Mouse (Mus musculus) neural tube, embryonic 10.5 days (tissue): ENCODE measurements around the gene 9530077C05Rik.
"Not testable (repeated sequence)": the region's sequence is repeated elsewhere in the genome, so short reads cannot be mapped to it uniquely, and the experiment has no call there.

Experiments used
- DNase-seq: peaks from one replicate; pipeline ENCODE4 v3.0.0-alpha.2; 2017; ENCODE audit warnings: low spot score; ENCODE audit errors: extremely low spot score

9530077C05Rik gene

DNA sequence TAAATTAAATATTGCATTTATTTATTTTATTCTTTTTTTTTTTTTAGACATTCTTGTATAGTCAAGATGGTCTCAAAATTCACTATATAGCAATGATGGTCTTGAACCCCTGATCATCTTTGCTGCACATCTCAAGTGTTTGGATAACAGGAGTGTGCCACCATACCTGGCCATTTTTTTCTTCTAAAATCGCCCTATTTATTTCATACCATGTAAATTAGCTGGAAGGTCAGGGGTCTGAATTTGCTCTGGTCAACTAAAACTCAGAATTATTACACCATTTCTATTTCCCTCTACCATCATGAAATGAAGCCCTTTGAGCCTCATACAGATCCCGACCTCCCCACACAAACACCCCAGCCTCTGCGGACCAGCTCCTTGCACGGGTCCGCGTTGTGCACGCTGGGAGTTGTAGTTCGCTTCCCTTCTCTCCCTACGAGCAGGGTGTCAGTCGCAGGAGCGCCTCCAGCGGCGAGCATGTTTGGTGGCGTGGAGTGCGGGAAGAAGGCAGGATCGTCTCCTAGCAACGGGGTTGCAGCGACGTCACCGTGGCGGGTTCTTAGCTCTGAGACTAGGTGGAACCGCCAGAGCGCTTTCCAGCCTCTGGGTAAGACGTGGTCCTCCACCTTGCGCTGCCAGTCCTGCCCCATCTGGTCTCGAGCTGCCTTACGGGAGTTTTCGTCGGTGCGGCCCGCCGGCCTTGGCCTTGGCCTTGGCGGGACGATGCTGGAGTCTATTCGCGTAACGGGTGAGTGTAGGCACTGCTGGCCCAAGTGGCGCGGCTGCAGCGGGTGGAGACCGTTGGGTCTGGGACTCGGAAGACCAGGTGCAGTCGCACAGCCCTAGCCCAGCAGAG lies at the start of gene 9530077C05Rik:
TSS of gene 9530077C05Rik (plus strand) at position 512 of the 856 bp plus-strand sequence.
- peak; percentile 94 for DNase-seq

DNA sequence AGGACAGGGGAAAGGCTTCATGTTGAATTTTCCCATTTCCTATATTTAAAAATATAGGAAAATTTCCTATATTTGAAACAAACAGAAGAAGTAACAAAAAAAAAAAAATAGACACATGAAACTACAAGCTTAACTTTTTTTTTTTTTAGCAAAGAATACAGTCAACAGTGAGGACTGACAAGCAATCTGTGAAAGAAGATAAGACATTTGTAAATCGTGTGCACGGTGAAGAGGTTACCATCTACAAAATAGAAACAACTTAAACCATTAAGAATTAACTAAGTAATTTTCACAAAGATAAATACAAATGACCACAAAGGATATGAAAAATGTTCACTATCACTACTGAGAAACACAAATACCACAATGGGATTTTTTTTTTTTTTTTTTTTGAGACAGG lies 45.1 kb upstream of the 9530077C05Rik start:
- no peak for DNase-seq

DNA sequence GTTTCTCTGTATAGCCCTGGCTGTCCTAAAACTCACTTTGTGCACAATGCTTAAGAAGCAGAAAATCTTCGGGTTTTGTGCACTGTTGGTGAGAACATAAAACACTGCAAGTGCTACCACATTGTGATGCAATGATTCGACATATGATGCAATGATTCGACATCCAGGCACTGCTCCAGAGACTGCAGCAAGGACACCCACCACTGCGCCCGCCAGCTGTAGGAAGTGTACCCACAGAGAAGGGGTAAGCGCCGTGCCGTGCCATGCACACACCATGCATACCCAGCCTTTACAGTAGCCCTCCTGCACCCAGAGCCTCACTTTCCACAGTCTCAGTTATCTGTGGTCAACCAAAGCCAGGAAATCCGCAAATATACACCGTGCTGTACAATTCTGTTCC lies 44.7 kb upstream of the 9530077C05Rik start:
- no peak for DNase-seq

DNA sequence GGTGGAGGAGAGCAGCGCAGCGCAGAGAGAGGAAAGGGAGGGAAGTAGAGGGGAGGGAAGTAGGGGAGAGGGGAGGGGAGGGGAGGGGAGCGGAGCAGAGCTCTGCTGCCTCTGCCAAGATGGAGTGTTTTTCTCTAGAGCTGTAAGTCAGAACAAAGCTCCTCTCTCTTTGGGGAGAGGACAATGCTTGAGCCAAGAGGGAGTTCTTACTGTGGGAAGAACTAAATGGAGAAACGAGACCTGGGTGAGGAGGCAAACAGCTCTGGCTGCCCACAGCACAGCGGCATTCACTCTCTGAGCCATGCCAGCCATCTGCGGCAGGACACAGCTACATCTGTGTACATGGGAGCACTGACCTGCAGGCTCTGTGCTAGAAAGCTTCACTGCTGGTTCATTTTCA lies 43.3 kb upstream of the 9530077C05Rik start:
- no peak for DNase-seq

DNA sequence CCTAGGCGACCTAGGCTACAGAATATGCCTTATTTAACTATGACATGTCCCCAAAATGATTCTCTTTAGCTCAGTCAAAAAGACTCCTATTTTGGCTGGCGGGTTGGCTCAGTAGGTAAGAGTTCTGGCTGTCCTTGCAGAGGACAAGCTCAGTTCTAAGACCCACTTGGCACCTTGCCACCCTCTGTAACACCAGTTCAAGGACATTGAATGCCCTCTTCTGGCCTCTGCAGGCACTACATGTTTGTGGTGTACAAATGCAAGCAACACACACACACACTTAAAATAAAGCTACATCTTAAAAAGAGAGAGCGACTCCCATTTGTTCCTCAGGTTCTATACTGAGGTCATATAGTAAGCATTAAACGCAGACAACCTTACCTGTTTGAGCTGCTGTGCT lies 38.6 kb upstream of the 9530077C05Rik start:
- no peak for DNase-seq

DNA sequence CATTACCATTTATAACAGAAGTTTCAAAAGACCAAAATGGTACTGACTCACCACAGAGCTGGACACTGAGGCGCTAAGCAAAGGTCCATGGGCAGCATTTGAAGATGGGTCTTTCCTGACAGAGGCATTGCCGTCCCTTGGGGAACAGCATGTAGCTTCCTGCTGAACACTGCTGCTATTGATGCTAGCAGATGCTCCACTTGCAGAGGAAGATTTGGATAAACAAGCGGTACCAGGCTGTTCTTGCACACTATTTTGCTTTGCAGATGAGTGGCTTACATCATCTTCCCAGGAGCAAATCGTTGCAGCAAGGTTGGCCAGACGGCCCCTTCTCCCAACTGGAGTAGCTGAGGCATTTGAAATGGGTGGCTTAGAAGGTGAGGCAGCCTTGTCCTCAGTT lies 35.2 kb upstream of the 9530077C05Rik start:
- DNase-seq = no peak

DNA sequence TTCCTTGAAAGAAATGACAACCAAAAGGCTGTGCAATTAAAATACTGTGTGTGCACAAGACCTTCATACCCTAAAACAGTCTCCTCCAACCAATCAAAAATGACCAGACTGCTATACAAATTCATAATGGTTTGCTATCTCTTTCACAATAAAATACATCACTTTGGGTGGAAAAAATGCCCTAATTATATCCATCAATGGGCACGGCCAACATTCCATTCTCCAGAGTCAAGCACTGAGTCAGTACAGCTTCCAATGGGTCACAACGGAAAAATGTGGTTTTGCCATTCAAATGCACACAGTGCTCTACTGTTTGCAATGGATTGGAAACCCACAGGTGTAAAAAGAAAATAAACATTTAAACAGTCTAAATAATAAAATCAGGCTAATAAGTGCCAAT lies 25.4 kb upstream of the 9530077C05Rik start:
- no peak for DNase-seq

DNA sequence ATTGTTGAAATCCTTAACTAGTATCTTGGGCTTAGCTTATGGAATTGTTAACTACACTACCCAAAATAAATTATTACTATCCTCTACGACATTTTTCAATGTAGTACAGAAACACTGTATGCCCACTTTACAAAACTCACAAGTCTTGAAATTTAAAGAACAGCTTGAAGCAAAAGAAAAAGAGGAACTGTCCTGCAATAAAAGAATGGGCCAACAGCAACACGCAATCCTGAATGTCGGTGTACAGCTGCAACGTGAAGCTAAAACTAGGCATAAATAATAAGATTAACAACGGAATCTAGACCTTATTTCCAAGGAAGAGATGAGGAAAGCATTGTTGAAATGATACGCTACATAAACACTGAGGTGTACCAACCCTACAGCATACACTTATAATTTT lies 23.4 kb upstream of the 9530077C05Rik start:
- DNase-seq = no peak

DNA sequence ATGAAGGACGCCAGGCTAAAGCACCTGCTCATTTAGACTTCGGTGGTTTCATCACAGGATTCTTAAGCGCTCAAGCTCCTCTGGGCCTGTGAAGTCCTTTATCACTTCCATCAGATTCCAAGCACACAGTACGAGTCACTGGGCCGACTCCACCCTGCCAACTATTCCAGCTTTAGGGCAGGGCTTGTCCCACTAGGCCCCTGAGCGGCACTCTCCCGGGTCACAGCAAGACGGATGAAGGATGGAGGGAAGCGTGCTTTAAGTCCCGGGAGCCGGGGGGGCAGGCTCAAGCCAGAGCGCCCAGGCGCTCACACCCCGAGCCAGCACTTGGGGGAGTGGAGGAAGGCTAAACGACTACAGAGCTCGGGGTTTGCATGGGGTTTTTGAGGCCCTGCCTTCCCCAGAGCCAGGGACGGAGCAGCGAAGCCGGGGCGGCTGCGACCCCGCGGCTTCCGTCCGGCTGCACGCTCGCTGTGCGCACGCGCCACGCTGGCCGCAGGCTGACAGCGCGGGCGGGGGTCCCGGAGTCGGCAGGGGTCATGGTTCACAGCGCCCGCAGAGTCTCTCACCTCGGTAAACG lies 22.8 kb upstream of the 9530077C05Rik start:
- no peak for DNase-seq

DNA sequence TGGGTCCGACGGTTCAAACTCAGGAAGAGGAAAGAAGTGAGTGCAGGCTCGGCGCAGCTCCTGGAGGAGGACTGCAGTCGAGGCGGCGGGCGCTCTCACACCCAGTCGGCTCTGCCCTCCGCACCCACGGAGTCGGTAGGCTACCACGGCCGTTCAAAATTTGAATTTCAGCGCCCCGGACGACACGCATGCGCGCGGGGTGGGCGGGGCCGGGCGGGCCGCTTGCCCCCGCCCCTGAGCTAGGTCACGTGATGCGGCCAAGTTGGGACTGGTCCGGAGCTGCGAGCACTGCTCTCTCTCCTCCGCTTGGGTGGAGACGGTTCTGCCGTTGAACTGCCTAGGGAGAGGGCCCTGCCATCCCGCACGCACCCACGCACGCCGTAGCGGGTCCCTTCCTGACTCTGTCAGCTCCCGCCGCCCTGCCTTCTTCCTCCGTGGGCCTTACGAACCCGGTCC lies 22.3 kb upstream of the 9530077C05Rik start, which contains the start of gene Anln:
TSS of gene Anln (minus strand) at position 168 of the 456 bp plus-strand sequence.
- peak; percentile 98 for DNase-seq

DNA sequence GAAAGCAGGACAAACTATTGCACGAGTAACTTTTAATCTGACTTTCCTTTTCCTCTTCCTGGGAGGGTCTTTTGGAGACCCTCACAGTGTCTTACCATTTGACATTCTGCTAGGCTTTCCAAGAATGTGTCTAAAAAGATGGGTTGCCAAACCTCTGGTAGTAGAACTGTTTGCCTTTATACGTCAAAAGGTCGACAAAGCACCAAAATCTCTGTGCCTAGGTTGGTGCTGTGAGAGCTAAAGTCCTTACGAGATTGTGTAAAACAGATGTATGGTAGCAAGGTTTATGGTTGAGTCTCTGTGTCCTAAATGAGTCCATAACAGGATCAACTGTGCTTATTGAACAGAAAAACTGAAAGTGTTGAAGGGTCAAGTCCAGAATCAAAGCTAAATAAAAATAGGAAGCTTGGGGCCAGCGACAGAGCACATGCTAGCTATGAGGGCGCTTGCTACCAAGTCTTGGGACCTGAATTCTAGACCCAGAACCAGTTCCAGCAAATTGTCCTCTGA lies 21.5 kb upstream of the 9530077C05Rik start:
- DNase-seq = no peak

DNA sequence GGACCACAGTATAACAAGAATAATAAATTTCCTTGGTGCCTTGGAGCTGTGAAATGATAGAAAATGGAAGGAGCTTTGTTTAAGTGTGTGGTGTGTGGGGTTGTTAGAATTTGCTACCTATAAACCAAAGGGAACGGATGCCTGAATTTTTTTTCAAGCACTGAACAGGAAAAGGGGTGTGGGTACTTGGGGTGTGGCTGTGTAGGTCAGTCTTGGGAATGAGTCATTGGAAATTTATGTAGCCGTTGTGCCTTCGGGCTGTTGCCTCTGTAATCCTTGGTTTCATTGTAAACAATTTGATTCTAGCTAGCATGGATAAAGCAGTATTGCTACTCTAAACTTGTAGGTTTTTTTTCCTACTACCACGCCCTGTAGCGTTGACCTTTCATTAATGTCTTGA lies 20.9 kb upstream of the 9530077C05Rik start:
- DNase-seq = no peak

DNA sequence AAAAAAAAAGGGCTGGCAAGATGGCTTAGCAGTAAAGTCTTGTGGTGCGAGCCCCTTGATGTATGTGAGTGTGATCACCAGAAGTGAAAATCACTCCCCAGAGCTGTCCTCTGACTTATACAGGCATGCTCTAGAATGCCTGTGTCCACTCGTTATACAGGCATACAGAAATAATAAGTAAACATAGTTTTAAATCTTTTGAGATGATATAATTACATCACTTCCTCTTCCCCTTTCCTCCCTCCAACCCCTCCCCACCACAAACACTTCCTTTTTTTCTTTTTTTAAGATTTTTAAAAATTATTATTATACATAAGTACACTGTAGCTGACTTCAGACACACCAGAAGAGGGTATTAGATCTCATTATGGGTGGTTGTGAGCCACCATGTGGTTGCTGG lies 16.6 kb upstream of the 9530077C05Rik start:
- DNase-seq = no peak

DNA sequence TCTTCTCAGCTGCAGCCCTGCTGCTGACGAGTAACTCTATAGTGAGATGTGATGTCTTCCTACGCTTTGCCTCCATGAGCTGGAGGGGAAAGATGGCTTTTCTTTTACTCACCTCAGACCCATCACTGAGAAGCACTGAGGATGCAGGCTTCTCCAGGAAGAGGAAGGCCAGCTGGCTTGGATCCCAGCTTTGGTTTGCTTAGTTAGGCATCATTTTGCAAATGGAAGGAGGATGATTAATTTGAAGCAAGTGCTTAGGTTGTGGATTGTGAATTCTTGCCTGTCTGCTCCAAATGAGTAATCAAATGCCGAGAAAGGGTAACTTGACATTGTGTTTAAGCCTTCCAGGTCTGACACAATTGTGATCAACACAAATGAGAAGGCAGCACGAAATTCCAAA lies 12.3 kb upstream of the 9530077C05Rik start:
- DNase-seq = no peak

DNA sequence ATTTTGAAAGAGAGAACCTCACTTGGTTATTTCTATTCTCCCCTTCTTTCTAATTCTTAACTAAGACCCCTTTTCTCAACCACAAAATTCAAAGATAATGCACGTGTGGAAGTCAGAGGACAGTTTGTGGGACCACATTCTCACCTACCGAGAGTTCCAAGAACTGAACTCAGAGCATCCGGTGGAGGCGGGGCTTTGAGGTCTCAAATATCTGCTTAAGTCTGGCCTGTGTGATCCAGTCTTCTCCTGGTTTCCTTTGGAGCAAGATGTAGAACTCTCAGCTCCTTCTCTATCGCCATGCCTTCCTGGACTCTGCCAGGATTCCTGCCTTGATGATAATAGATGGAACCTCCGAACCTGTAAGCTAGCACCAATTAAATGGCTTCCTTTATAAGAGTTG lies 9.3 kb upstream of the 9530077C05Rik start:
- no peak for DNase-seq

DNA sequence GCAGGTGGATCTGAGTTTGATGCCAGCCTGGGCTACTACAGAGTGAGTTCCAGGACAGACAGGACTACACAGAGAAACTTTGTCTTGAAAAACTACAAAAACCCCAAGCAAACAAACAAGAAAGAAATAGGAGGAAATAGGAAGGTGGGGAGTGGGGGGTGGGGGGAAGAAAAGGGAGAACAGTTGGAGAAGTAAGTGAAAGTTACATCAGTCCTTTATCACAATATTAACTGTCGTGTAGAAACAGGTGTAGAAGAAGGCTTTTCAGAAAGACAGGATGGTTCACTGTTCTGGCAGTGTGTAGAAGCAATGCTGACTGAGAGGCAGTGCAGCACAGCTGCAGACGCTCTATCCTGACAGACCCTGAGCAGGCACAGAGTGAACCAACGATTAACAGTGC lies 8.3 kb upstream of the 9530077C05Rik start:
- no peak for DNase-seq

DNA sequence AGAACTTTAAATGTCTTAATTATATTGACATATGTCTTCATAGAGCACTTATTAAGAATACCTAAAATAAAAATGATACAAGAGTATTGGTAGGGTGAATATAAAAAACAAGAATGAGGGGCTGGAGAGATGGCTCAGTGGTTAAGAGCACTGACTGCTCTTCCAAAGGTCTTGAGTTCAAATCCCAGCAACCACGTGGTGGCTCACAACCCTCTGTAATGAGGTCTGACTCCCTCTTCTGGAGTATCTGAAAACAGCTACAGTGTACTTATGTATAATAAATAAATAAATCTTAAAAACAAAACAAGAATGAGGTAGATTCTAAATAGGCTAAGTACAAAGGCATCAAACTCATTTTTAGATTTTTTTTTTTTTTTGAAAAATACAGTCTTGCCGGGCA lies 7.8 kb upstream of the 9530077C05Rik start:
- DNase-seq = not testable (repeated sequence)

DNA sequence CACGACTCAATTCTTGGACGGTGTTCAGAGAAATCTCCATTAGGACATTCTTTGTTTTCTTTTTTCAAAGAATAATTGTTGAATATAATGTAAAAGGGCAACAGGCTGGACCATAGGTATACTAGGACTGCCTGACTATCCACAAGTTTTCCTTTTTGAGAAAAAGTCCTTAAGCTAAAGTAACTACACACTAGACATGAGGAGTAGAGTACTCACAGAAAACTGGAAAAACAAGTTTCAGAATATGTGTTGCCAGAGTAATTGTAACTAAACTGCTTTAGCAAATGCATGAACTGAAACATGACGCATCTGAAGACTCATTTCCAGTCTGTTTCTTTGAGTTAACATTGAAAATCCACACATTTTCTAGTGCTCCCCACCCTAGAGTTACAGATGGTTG lies 5.9 kb upstream of the 9530077C05Rik start:
- no peak for DNase-seq

DNA sequence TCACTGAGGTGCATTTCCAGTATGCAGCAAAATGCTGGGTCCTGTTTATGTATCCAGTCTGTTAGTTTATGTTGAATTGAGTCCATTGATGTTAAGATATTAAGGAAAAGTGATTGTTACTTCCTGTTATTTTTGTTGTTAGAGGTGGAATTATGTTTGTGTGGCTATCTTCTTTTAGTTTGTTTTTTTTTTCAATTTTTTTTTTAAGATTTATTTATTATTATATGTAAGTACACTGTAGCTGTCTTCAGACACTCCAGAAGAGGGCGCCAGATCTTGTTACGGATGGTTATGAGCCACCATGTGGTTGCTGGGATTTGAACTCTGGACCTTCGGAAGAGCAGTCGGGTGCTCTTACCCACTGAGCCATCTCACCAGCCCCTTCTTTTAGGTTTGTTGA lies 3.7 kb upstream of the 9530077C05Rik start:
- not testable (repeated sequence) for DNase-seq

DNA sequence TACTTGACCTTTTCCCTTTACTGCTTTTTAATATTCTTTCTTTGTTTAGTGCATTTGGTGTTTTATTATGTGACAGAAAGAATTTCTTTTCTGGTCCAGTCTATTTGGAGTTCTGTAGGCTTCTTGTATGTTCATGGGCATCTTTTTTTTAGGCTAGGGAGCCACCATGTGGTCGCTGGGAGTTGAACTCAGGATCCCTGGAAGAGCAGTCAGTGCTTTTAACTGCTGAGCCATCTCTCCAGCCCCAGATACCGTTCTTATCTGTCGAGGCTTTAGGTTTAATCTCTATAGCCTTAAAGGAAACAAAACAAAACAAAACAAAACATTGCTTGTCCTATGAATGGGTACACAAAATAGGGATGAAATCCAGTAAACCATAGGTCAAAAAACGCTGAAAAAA lies 3.0 kb upstream of the 9530077C05Rik start:
- DNase-seq = not testable (repeated sequence)

DNA sequence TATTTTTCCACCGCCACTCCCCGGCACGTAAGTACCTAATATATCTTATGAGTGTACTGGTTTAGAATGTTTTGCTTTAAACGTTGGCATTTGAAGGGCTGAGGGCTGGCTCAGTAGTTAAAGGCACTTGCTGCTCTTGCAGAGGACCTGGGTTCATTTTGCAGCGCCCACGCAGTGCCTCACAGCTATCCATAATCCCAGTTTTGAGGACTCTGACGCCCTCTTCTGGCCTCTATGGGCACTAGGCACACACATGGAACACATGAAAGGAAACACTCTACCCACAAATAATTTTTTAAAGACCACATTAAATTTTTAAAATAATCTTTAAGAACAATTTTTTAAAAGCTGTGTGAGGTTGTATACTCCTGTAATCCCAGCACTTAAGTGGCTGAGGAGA lies 1.8 kb upstream of the 9530077C05Rik start:
- no peak for DNase-seq

DNA sequence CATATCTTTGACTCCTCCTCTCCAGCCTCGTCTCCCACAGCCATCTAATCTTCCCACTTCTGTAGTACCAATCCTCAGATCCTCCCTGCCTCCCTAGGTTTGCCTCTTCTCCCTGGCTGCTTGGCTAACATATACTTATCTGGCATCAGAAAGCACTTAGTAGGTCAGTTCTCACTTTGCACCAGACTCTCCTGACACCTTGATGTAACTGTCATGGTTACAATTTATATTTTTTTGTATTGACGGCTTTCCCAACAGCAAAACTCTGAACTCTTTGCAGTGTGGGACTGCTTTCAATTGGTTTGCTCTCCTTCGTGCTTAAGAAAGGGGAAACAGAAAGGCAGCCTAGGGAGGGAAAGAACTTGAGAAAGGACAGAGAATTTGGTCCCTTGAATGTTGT lies 4.9 kb downstream of the 9530077C05Rik start:
- DNase-seq = no peak

DNA sequence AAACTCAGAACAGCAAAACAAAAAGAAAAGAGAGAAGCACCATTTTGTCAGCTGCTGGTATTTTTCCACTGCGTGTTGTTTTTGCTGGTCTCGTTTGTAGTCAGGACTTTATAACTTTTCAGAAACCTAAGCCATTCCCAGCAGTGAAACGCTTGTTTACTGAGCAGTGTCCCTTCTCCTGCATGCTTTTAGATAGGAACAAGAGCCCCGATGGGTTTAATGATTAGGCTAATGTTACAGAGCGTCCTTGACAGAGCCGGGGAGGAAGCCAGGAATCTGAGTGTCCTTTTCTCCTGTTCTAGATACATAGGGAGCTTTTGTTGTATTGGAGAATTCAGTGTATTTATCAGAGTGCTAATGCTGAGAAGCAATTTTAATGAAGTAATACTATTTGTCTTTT lies 6.2 kb downstream of the 9530077C05Rik start:
- no peak for DNase-seq
